Mouse (Mus musculus) left cerebral cortex, adult 9 months (tissue): ENCODE measurements around the gene Mafg.
"Not testable (repeated sequence)": the region's sequence is repeated elsewhere in the genome, so short reads cannot be mapped to it uniquely, and the experiment has no call there.

Experiments used
- DNase-seq, 2 experiments: peaks; one replicate each; pipeline ENCODE4 v3.0.0; 2022; ENCODE audit warnings: low spot score in 2 of 2

Gene Mafg

GRCm38 (mm10) chr11:120598283-120598989, 35.0 kb downstream of the Mafg start, which contains the start of the genes Alyref and Anapc11:
Alyref (minus strand) TSS chr11:120598365.
Anapc11 (plus strand) TSS chr11:120598421.
- DNase-seq: peak; percentile 79 to 91

GRCm38 (mm10) chr11:120597240-120598235, 35.9 kb downstream of the Mafg start:
- DNase-seq: no peak

GRCm38 (mm10) chr11:120588531-120588930, 44.9 kb downstream of the Mafg start:
- no peak for DNase-seq

GRCm38 (mm10) chr11:120583937-120584336, 49.5 kb downstream of the Mafg start:
- no peak for DNase-seq

GRCm38 (mm10) chr11:120582982-120583293, 50.5 kb downstream of the Mafg start:
- DNase-seq: not testable (repeated sequence)

GRCm38 (mm10) chr11:120582268-120582981, 51.0 kb downstream of the Mafg start:
- DNase-seq: peak in 1 of 2 experiments; percentile 31

- peak; percentile 73 to 86 for DNase-seq
These were observed 51.7 kb downstream of the Mafg start, which contains the start of gene Arhgdia for GRCm38 (mm10) chr11:120581490-120582267. Arhgdia (minus strand) TSS chr11:120581624.

- DNase-seq: peak in 1 of 2 experiments; percentile 39
These were observed 52.5 kb downstream of the Mafg start for GRCm38 (mm10) chr11:120580871-120581331.

- DNase-seq: no peak
These were observed 53.2 kb downstream of the Mafg start for GRCm38 (mm10) chr11:120580190-120580589.

GRCm38 (mm10) chr11:120579316-120580107, 53.9 kb downstream of the Mafg start:
- DNase-seq: peak in 1 of 2 experiments; percentile 76

GRCm38 (mm10) chr11:120578694-120579243, 54.6 kb downstream of the Mafg start:
- no peak for DNase-seq

- DNase-seq: no peak
These were observed 55.2 kb downstream of the Mafg start for GRCm38 (mm10) chr11:120578024-120578693.

GRCm38 (mm10) chr11:120577211-120578023, 56.0 kb downstream of the Mafg start:
- DNase-seq: no peak

GRCm38 (mm10) chr11:120576365-120576981, 56.9 kb downstream of the Mafg start:
- no peak for DNase-seq

GRCm38 (mm10) chr11:120575940-120576339, 57.5 kb downstream of the Mafg start:
- no peak for DNase-seq
